Mouse (Mus musculus) stomach, postnatal 0 days (tissue): ENCODE measurements around the gene Rgl2.

Experiments
- CTCF ChIP-seq: IDR thresholded peaks from 2 replicates; pipeline ENCODE4 v1.5.1; 2016; ENCODE audit warnings: antibody characterized with exemption, low read depth, mild to moderate bottlenecking, moderate library complexity
- EP300 ChIP-seq: optimal IDR thresholded peaks from 2 replicates; pipeline ENCODE3; 2016; ENCODE audit warnings: antibody characterized with exemption

GRCm38 (mm10) chr17:33956336-33956735, 27.0 kb downstream of the Rgl2 start:
- TF ChIP-seq CTCF = no peak
- TF ChIP-seq EP300 = no peak
